Mouse (Mus musculus) G1E (cell line): ENCODE results near the gene Osbpl10. TPM values are rescaled to one million over a fixed set of nuclear protein-coding genes. Genes with fewer than 3 reads are reported as not detected.

Experiments
- ATAC-seq: 2 replicates; pipeline ENCODE4 v1.8.0; 2016; ENCODE audit warnings: mild to moderate bottlenecking; ENCODE audit not compliant: insufficient number of reproducible peaks, poor library complexity, low FRiP score, severe bottlenecking; ENCODE audit errors: extremely low read depth
- DNase-seq: peaks from one replicate; pipeline ENCODE4 v3.0.0; 2012; ENCODE audit warnings: low spot score
- H3K27me3 ChIP-seq: 2 replicates; pipeline ENCODE4 v1.6.1; 2012; ENCODE audit warnings: mild to moderate bottlenecking, low read length, inconsistent platforms; ENCODE audit not compliant: insufficient read depth
- H3K36me3 ChIP-seq: replicated peaks from 2 replicates; pipeline ENCODE3; 2012; ENCODE audit warnings: mild to moderate bottlenecking, inconsistent platforms
- H3K4me1 ChIP-seq: 2 replicates; pipeline ENCODE4 v1.6.1; 2012; ENCODE audit warnings: low read depth, low read length, inconsistent platforms, mixed read lengths; ENCODE audit not compliant: insufficient read depth
- H3K4me3 ChIP-seq: 2 replicates; pipeline ENCODE4 v1.5.1; 2012; ENCODE audit warnings: low read depth, mild to moderate bottlenecking, inconsistent platforms, low read length, moderate library complexity, mixed read lengths
- H3K9me3 ChIP-seq: replicated peaks from 2 replicates; pipeline ENCODE4 v1.6.1; 2012; ENCODE audit warnings: inconsistent platforms
- CTCF ChIP-seq: IDR thresholded peaks from 2 replicates; pipeline ENCODE4 v1.5.1; 2012; ENCODE audit warnings: low read depth, low read length, inconsistent platforms, mixed read lengths
- GATA1 ChIP-seq: IDR thresholded peaks from 2 replicates; pipeline ENCODE4 v1.6.1; 2012; ENCODE audit warnings: borderline replicate concordance, low read length, inconsistent platforms, mixed read lengths
- GATA2 ChIP-seq: IDR thresholded peaks from 2 replicates; pipeline ENCODE4 v1.6.1; 2012; ENCODE audit warnings: low read depth, low read length, inconsistent platforms, borderline replicate concordance
- POLR2AphosphoS5 ChIP-seq: IDR thresholded peaks from 2 replicates; pipeline ENCODE4 v1.6.1; 2012; ENCODE audit warnings: low read depth, low read length, inconsistent platforms; ENCODE audit not compliant: insufficient replicate concordance
- TAL1 ChIP-seq: conservative IDR thresholded peaks from 2 replicates; pipeline ENCODE4 v1.6.1; 2012; ENCODE audit warnings: low read depth, low read length, inconsistent platforms, mixed read lengths
- polyA plus RNA-seq: library from polyadenylated mRNA; stranded (reverse); fragments of >175 nt; gene quantifications from 2 replicates; pipeline ENCODE4 v1.2.3, GENCODE M21; 2012
- total RNA-seq, 2 experiments: library from RNA; stranded (forward) in 1 of 2; stranded (reverse) in 1 of 2; fragments of 200-1000 nt in 1 of 2; fragments of >200 nt in 1 of 2; fragmentation: Nextera tagmentation in 1 of 2; gene quantifications; 2 replicates each; pipeline ENCODE4 v1.2.3; 2014 to 2017

The Osbpl10 gene
- total and polyA plus RNA-seq, 3 experiments: 0.05 TPM; not detected in 2

GRCm38 (mm10) chr9:115045087-115045800 is 66.9 kb downstream of the Osbpl10 start:
- Histone ChIP-seq H3K4me3 (no peak overlapping the region), H3K9me3 (peaks cover 73% of the 10 kb centered on the region), H3K36me3 (no peaks in the 10 kb centered on the region), H3K4me1 (no peaks in the 10 kb centered on the region), H3K27me3 (no peaks in the 10 kb centered on the region)
- TF ChIP-seq GATA2 (no peak), TAL1 (no peak), CTCF (no peak), POLR2AphosphoS5 (no peak), GATA1 (no peak)
- no peak for ATAC-seq
- no peak for DNase-seq

- DNase-seq (no peak), ATAC-seq (no peak)
- Histone ChIP-seq H3K36me3 (no peaks in the 10 kb centered on the region), H3K4me1 (no peaks in the 10 kb centered on the region), H3K4me3 (no peak overlapping the region), H3K9me3 (peaks cover 73% of the 10 kb centered on the region), H3K27me3 (no peaks in the 10 kb centered on the region)
- no peak for TF ChIP-seq TAL1
- TF ChIP-seq CTCF: no peak
- TF ChIP-seq POLR2AphosphoS5: no peak
- TF ChIP-seq GATA1: no peak
- no peak for TF ChIP-seq GATA2
Measured at GRCm38 (mm10) chr9:115046701-115047100, 68.3 kb downstream of the Osbpl10 start.

- no peak for DNase-seq
- H3K4me1 ChIP-seq: no peaks in the 10 kb centered on the region
- no peaks in the 10 kb centered on the region for H3K36me3 ChIP-seq
- peaks cover 74% of the 10 kb centered on the region for H3K9me3 ChIP-seq
- no peak overlapping the region for H3K4me3 ChIP-seq
- H3K27me3 ChIP-seq: no peaks in the 10 kb centered on the region
- no peak for ATAC-seq
- TF ChIP-seq POLR2AphosphoS5 (no peak), CTCF (no peak), GATA2 (no peak), TAL1 (no peak), GATA1 (no peak)
Measured at GRCm38 (mm10) chr9:115048340-115048739, 70.0 kb downstream of the Osbpl10 start.

GRCm38 (mm10) chr9:115048861-115049260 is 70.5 kb downstream of the Osbpl10 start:
- Histone ChIP-seq H3K36me3 (no peaks in the 10 kb centered on the region), H3K4me3 (no peak overlapping the region), H3K9me3 (peaks cover 74% of the 10 kb centered on the region), H3K4me1 (no peaks in the 10 kb centered on the region), H3K27me3 (no peaks in the 10 kb centered on the region)
- no peak for TF ChIP-seq GATA2
- no peak for TF ChIP-seq TAL1
- TF ChIP-seq GATA1: no peak
- no peak for TF ChIP-seq CTCF
- TF ChIP-seq POLR2AphosphoS5: no peak
- ATAC-seq (no peak), DNase-seq (no peak)

- Histone ChIP-seq H3K4me1 (no peaks in the 10 kb centered on the region), H3K9me3 (peaks cover 74% of the 10 kb centered on the region), H3K36me3 (no peaks in the 10 kb centered on the region), H3K4me3 (no peak overlapping the region), H3K27me3 (no peaks in the 10 kb centered on the region)
- DNase-seq (no peak), ATAC-seq (no peak)
- TF ChIP-seq CTCF (no peak), POLR2AphosphoS5 (no peak), GATA2 (no peak), GATA1 (no peak), TAL1 (no peak)
Measured at GRCm38 (mm10) chr9:115049981-115050720, 71.8 kb downstream of the Osbpl10 start.

- H3K4me3 ChIP-seq: no peak overlapping the region
Measured at GRCm38 (mm10) chr9:115051976-115052375, 73.6 kb downstream of the Osbpl10 start.

More at GRCm38 (mm10) chr9:115051976-115052375, 73.6 kb downstream of the Osbpl10 start:
- Histone ChIP-seq H3K9me3 (peaks cover 73% of the 10 kb centered on the region), H3K4me1 (no peaks in the 10 kb centered on the region), H3K27me3 (no peaks in the 10 kb centered on the region), H3K36me3 (no peaks in the 10 kb centered on the region)
- TF ChIP-seq GATA2 (no peak), GATA1 (no peak), CTCF (no peak)
- ATAC-seq (no peak), DNase-seq (no peak)
